Mouse (Mus musculus) ovary, postnatal 14 days (tissue): Measurements from ENCODE around the gene Olfr1222.
"Not testable (repeated sequence)": the region's sequence is repeated elsewhere in the genome, so short reads cannot be mapped to it uniquely, and the experiment has no call there.

Source experiments
- DNase-seq: peaks from one replicate; pipeline ENCODE4 v3.0.0; 2022; ENCODE audit warnings: low spot score

Gene Olfr1222

GRCm38 (mm10) chr2:89132954-89133353, at the start of gene Olfr1222:
Gene Olfr1222 (minus strand): TSS chr2:89133054.
- no peak for DNase-seq

GRCm38 (mm10) chr2:89174569-89174968, 41.7 kb upstream of the Olfr1222 start, which contains the start of gene Olfr1225:
Gene Olfr1225 (minus strand): TSS chr2:89174669.
- DNase-seq: no peak

- DNase-seq: not testable (repeated sequence)
Observed at GRCm38 (mm10) chr2:89164711-89165110, 31.9 kb upstream of the Olfr1222 start.

GRCm38 (mm10) chr2:89163991-89164390, 31.1 kb upstream of the Olfr1222 start, which contains the start of gene Olfr1224-ps1:
Gene Olfr1224-ps1 (minus strand): TSS chr2:89164091.
- not testable (repeated sequence) for DNase-seq

- DNase-seq: no peak
Observed at GRCm38 (mm10) chr2:89151460-89151859, 18.6 kb upstream of the Olfr1222 start, which contains the start of gene Olfr1223. Gene Olfr1223 (minus strand): TSS chr2:89151560.

- DNase-seq: no peak
Observed at GRCm38 (mm10) chr2:89117183-89117582, 15.7 kb downstream of the Olfr1222 start, which contains the start of gene Olfr1221. Gene Olfr1221 (minus strand): TSS chr2:89117283.

- DNase-seq: no peak
Observed at GRCm38 (mm10) chr2:89106735-89107134, 26.1 kb downstream of the Olfr1222 start, which contains the start of gene Olfr1220. Gene Olfr1220 (minus strand): TSS chr2:89106835.

- DNase-seq: no peak
Observed at GRCm38 (mm10) chr2:89105651-89106050, 27.2 kb downstream of the Olfr1222 start.

GRCm38 (mm10) chr2:89093848-89094247, 39.0 kb downstream of the Olfr1222 start:
- DNase-seq: no peak

GRCm38 (mm10) chr2:89083413-89083812, 49.4 kb downstream of the Olfr1222 start, which contains the start of gene Olfr1219:
Gene Olfr1219 (minus strand): TSS chr2:89083513.
- DNase-seq: no peak

GRCm38 (mm10) chr2:89081487-89081886, 51.4 kb downstream of the Olfr1222 start:
- no peak for DNase-seq
